Mouse (Mus musculus) midbrain, embryonic 14.5 days (tissue): ENCODE results near the gene Tubb4a. TPM values are rescaled to one million over a fixed set of nuclear protein-coding genes. Genes with fewer than 3 reads are reported as not detected.
"Not testable (repeated sequence)": the region's sequence is repeated elsewhere in the genome, so short reads cannot be mapped to it uniquely, and the experiment has no call there.

Experiments used
- ATAC-seq: fragments of 200-750 bp; cut with Nextera tagmentation; 2 replicates; pipeline ENCODE4 v1.8.0; 2017; ENCODE audit warnings: moderate number of reproducible peaks, moderate library complexity; ENCODE audit not compliant: low FRiP score, low TSS enrichment
- DNase-seq: peaks from one replicate; pipeline ENCODE4 v3.0.0-alpha.2; 2015
- H3K27ac ChIP-seq: fragments of 300-500 bp; sonication (generic); replicated peaks from 2 replicates; pipeline ENCODE4 v1.5.1; 2014; ENCODE audit warnings: mild to moderate bottlenecking, low read depth, low read length, moderate library complexity
- H3K27me3 ChIP-seq: fragments of 300-500 bp; sonication (generic); 2 replicates; pipeline ENCODE4 v1.6.1; 2014; ENCODE audit warnings: low read length, control low read depth, mixed read lengths; ENCODE audit not compliant: control insufficient read depth, insufficient read depth
- H3K36me3 ChIP-seq: fragments of 300-500 bp; sonication (generic); 2 replicates; pipeline ENCODE4 v1.6.1; 2014; ENCODE audit warnings: low read length, control low read depth; ENCODE audit not compliant: control insufficient read depth, insufficient read depth
- H3K4me1 ChIP-seq: fragments of 300-500 bp; sonication (generic); 2 replicates; pipeline ENCODE4 v1.6.1; 2014; ENCODE audit warnings: mild to moderate bottlenecking, antibody characterized with exemption, low read length, control low read depth; ENCODE audit not compliant: control insufficient read depth, insufficient read depth
- H3K4me2 ChIP-seq: fragments of 300-500 bp; sonication (generic); 2 replicates; pipeline ENCODE4 v1.6.1; 2014; ENCODE audit warnings: mild to moderate bottlenecking, low read length, moderate library complexity
- H3K4me3 ChIP-seq: fragments of 300-500 bp; sonication (generic); replicated peaks from 2 replicates; pipeline ENCODE4 v1.5.1; 2014; ENCODE audit warnings: low read depth, low read length
- H3K9ac ChIP-seq: fragments of 300-500 bp; sonication (generic); replicated peaks from 2 replicates; pipeline ENCODE4 v1.6.1; 2014; ENCODE audit warnings: mild to moderate bottlenecking, low read length, moderate library complexity
- H3K9me3 ChIP-seq: fragments of 300-500 bp; sonication (generic); 2 replicates; pipeline ENCODE4 v1.6.1; 2016; ENCODE audit warnings: low read length, control low read depth, mixed read lengths; ENCODE audit not compliant: control insufficient read depth
- WGBS: fragments of 180-500 bp; shearing (Covaris S2); extraction: QIAGEN DNeasy Blood & Tissue Kit; methylation state at CpG from one replicate; pipeline ENCODE4 v1.1.7; 2014; 5-methylcytosine and 5-hydroxymethylcytosine counted together
- polyA plus RNA-seq: library from polyadenylated mRNA; unstranded; fragments of >200 nt; fragmentation: Nextera tagmentation; extraction: Ambion mirVana; gene quantifications from 2 replicates; pipeline ENCODE4 v1.2.1, GENCODE M21; 2014

Gene Tubb4a
- polyA plus RNA-seq, 1 experiment from 2014 or later: 324 TPM

DNA sequence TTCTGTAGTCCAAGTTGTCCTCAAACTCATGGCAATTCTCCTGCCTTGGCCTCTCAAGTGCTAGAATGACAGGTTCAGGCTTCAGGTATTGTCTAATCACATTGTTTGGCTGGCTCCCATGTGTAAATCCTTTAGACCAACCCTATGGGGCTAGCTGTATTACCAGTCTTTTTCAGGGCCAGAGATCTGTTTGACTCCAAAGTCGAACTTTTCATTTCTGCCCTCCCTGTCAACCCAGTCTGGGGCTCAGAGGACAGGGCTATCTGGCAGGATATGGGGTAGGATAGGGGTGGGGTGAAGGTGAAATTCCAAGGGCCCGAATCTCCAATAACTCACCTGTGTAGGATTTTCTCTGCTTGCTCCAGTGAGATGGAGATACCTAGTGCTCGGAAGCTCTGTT lies 31.3 kb downstream of the Tubb4a start:
- ATAC-seq: no peak
- Histone ChIP-seq H3K4me1 (peaks cover 6% of the 10 kb centered on the region), H3K9ac (no peak overlapping the region), H3K9me3 (no peaks in the 10 kb centered on the region), H3K4me2 (no peak overlapping the region), H3K36me3 (peaks cover 47% of the 10 kb centered on the region), H3K27ac (no peak overlapping the region), H3K27me3 (peaks cover 4% of the 10 kb centered on the region), H3K4me3 (no peak overlapping the region)
- DNase-seq: no peak
- WGBS: 91% methylated on average over 3 of the region's 3 CpGs

DNA sequence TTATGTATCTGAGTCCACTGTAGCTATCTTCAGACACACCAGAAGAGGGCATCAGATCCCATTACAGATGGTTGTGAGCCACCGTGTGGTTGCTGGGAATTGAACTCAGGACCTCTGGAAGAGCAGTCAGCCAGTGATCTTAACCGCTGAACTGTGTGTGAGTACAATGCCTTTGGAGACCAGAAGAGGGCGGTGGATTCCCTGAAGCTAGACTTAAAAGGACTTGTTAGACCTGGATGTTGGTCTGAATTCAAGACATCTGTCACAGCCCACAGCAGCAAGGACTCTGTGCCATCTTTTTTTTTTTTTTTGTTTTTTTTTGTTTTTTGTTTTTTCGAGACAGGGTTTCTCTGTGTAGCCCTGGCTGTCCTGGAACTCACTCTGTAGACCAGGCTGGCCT lies 35.9 kb downstream of the Tubb4a start:
- H3K9me3 ChIP-seq, H3K4me2 ChIP-seq, H3K4me1 ChIP-seq, H3K4me3 ChIP-seq, ATAC-seq, H3K27ac ChIP-seq, H3K27me3 ChIP-seq, H3K9ac ChIP-seq: not testable (repeated sequence)
- 91% methylated on average over 4 of the region's 4 CpGs for WGBS
- H3K36me3 ChIP-seq: peaks cover 67% of the 10 kb centered on the region
- peak; percentile 30 for DNase-seq

DNA sequence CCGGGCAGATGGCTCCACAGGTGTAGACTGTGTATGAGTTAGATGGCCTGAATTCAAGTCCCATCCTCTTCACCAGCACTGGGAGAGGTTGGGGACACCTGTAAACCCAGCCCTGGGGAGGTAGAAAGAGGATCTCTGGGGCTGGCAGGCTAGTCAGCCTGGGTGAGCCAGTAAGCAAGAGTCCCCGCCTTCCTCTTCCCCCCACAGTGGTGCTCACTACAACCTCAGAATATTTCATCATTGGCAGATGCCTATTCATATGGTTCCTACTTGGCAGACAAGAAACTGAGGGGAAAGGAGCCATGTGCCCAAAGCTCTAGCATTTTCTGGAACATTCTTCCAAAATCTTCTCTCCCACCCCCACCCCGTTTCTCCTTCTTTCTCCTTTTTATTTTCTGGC lies 38.8 kb downstream of the Tubb4a start:
- no peaks in the 10 kb centered on the region for H3K4me1 ChIP-seq
- no peak overlapping the region for H3K4me2 ChIP-seq
- H3K4me3 ChIP-seq: no peak overlapping the region
- ATAC-seq: no peak
- H3K9me3 ChIP-seq: no peaks in the 10 kb centered on the region
- no peak for DNase-seq
- WGBS: 95% methylated on average over 3 of the region's 3 CpGs
- H3K27me3 ChIP-seq: no peaks in the 10 kb centered on the region
- H3K9ac ChIP-seq: no peak overlapping the region
- no peak overlapping the region for H3K27ac ChIP-seq
- peaks cover 60% of the 10 kb centered on the region for H3K36me3 ChIP-seq

DNA sequence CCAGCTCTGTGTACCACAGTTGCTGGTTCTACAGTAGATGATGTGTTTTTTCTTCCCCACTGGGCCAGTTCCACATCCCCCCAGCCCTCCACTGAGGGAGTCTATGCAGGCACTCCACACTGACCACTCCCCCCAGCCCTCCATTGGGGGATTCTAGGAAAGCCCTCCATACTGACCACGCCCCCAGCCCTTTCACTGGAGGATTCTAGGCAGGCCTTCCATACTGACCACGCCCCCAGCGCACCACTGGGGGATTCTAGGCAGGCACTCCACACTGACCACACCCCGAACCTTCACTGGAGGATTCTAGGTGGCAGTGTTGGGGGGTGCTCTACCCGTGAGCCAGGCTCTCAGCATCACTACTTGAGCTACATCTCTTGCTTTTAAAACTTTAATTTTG lies 40.2 kb downstream of the Tubb4a start:
- Histone ChIP-seq H3K36me3 (peaks cover 46% of the 10 kb centered on the region), H3K4me1 (no peaks in the 10 kb centered on the region), H3K4me2 (no peak overlapping the region), H3K9ac (no peak overlapping the region), H3K4me3 (no peak overlapping the region), H3K27me3 (no peaks in the 10 kb centered on the region), H3K27ac (no peak overlapping the region), H3K9me3 (no peaks in the 10 kb centered on the region)
- no peak for DNase-seq
- no peak for ATAC-seq
- 50% methylated on average over 5 of the region's 5 CpGs for WGBS

DNA sequence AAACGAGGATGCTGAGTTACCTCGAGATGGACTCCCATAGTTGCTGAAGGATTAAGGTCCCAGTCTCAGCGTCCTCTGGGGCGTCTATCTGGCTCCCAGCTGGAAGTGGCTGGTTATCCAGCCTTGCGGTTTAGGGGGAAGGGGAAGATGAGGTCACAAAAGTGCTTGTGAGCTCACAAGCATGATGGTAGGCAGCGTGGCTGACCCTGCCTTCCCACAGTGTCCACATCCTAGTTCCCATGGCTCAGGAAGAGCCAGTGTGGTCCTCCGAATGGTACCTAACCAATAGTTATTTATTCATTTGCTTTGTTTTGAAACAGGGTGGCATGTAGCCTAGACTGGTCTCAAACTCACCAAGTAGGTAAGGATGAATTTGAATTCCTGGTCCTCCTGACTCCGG lies 46.0 kb downstream of the Tubb4a start, which contains the start of gene Slc25a41:
TSS of gene Slc25a41 (minus strand) at position 101 of the 400 bp plus-strand sequence.
- Histone ChIP-seq H3K4me1 (no peaks in the 10 kb centered on the region), H3K9ac (no peak within 1 kb of the TSS), H3K4me3 (no peak within 1 kb of the TSS), H3K4me2 (no peak within 1 kb of the TSS), H3K27ac (no peak within 1 kb of the TSS), H3K27me3 (peaks cover 9% of the 10 kb centered on the region; the same call in 1 of the 2 replicates), H3K36me3 (peaks cover 18% of the 10 kb centered on the region), H3K9me3 (no peaks in the 10 kb centered on the region)
- DNase-seq (no peak), ATAC-seq (no peak)
- 80% methylated on average over 8 of the region's 8 CpGs for WGBS

DNA sequence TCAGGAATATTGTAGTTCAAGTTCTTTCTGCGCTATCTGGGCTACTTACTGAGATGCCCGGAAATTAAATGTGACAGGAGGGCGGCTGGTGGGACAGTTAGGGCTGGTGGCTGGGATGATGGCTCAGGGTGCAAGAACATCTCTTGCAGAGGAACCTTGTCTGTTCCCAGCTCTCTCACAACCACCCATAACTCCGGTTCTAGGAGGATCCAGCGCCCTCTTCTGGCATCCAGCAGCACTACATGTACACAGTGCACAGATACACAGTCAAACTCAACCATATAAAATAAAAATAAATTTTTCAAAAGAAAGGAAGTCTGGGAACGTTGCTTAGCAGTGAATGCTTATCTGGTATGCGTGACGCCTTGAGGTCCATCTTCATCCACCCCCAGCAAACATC lies 48.6 kb downstream of the Tubb4a start:
- DNase-seq (no peak), ATAC-seq (no peak)
- 46% methylated on average over 8 of the region's 8 CpGs for WGBS
- Histone ChIP-seq H3K27me3 (peaks cover 9% of the 10 kb centered on the region; the same call in 1 of the 2 replicates), H3K9ac (no peak overlapping the region), H3K27ac (no peak overlapping the region), H3K36me3 (no peaks in the 10 kb centered on the region), H3K9me3 (no peaks in the 10 kb centered on the region), H3K4me1 (no peaks in the 10 kb centered on the region), H3K4me3 (no peak overlapping the region), H3K4me2 (no peak overlapping the region)

DNA sequence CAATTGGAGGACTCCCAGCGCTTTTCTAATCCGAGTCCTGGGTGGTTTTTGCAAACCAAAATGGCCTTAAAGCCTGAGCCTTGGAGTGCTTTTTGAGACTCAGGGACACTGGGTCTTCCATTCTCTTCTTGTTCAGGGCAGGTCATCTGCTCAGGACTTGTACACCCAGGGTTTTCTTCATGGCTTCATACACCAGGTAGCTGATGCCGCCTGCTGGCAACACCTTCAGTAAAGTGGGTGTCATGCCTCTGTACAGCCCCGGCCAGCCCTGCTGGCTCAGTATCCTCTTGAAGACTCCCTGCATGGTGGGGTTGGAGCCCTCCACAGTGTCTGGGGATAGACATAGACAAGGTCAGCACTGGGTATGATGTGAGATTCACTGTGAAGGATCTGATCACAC lies 54.7 kb downstream of the Tubb4a start:
- peaks cover 10% of the 10 kb centered on the region for H3K36me3 ChIP-seq
- ATAC-seq: no peak
- 86% methylated on average over 4 of the region's 4 CpGs for WGBS
- peak overlapping the region; percentile 87; the same call in 1 of the 2 replicates for H3K27ac ChIP-seq
- H3K4me2 ChIP-seq: 0 out of 2 replicates have a peak overlapping the region, but pooled peaks have one; percentile 63
- H3K9me3 ChIP-seq: no peaks in the 10 kb centered on the region
- 0 out of 2 replicates have a peak, but pooled peaks cover under 1% of the 10 kb centered on the region for H3K27me3 ChIP-seq
- peaks cover 11% of the 10 kb centered on the region for H3K4me1 ChIP-seq
- H3K4me3 ChIP-seq: no peak overlapping the region
- no peak overlapping the region for H3K9ac ChIP-seq
- no peak for DNase-seq

DNA sequence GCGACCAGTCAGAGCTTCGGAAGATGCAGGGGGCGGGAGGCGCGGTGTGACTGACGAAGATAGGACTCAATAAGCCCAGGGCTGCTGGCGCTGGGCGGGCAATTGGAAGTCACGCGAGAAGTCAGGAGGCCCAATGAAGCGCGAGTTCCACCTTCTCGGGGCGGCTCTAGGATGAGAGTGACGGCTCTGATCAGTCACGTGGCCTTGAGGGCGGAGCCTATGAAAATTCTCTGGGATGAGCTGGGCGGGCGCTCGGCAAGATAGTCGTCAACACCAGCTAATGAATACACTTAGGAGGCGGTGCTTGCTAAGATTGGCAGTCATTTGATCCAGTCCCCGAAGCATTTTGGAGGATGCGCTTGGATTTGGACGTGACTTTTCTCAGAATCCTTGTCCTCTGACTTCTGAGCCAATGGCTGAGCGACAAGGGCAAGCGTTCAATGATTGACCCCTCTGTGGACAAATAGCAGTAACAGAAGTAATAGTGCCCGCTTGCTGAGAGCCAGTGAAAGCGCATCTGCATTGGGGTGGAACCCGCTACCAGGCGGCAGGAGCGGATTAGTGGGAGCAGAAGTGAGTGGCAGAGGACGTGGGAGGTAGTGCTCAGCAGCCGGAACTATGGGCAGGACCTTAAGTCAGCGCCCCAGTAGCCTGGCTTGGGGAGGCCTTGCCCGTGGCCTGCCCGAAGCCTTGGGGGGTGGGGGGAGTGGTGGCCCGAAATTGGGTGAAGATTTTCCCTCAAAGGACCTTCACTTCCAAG lies 55.7 kb downstream of the Tubb4a start:
- Histone ChIP-seq H3K4me1 (peaks cover 11% of the 10 kb centered on the region), H3K9ac (no peak overlapping the region; the same call in 1 of the 2 replicates), H3K9me3 (no peaks in the 10 kb centered on the region), H3K4me3 (peak overlapping the region; percentile 36), H3K27ac (peak overlapping the region; percentile 87), H3K36me3 (peaks cover 21% of the 10 kb centered on the region), H3K27me3 (no peaks in the 10 kb centered on the region), H3K4me2 (peak overlapping the region; percentile 63)
- WGBS: under 1% methylated on average over 38 of the region's 38 CpGs
- ATAC-seq (peak; percentile 97), DNase-seq (peak; percentile 100)
